Mouse (Mus musculus): Measurements from ENCODE around the gene Sp6. TPM values are rescaled to one million over a fixed set of nuclear protein-coding genes. Genes with fewer than 3 reads are reported as not detected.

Gene Sp6
- polyA plus RNA-seq, 1 experiment, result 0.95 TPM

DNA sequence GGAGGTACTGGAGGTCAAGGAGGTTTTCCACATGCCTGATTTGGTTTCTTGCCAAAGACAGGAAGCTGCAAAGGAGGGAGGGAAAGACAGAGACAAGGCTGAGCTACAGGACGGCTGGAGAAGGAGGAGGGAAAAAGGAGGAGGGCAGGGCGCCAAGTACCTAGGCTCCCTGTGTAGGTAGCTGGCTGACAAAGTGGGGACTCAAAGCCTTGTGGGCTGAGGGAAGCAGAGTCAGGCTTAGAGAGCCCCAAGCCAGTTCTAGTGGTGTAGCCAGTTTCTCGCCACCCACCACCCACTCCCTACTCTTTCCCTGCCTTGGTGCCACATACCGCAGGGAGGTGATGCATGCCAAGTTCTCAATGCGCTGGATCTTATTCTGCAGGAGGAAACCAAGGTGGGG lies 22.9 kb downstream of the Sp6 start:
- H3K4me3 ChIP-seq (ENCODE audit: insufficient read depth, low read depth, low read length), result no peak overlapping the region
- no peak for TF ChIP-seq CTCF (conservative IDR thresholded peaks at IDR 0.05; ENCODE audit: insufficient read depth, insufficient read length, low read depth, low read length)
- no peak for TF ChIP-seq POLR2A (IDR thresholded peaks at IDR 0.05; ENCODE audit: low read depth, low read length)
- H3K36me3 ChIP-seq (ENCODE audit: control insufficient read depth, insufficient read depth, low read length), result no peaks in the 10 kb centered on the region
- DNase-seq, result peak; percentile 83
- WGBS, result 64% methylated on average over 5 of the region's 5 CpGs
- H3K4me1 ChIP-seq (ENCODE audit: control insufficient read depth, insufficient read depth, low read length), result peaks cover 25% of the 10 kb centered on the region
- no peaks in the 10 kb centered on the region for H3K27me3 ChIP-seq (replicated peaks; ENCODE audit: control insufficient read depth, insufficient read depth, low read length)
- peak overlapping the region; percentile 28; the same call in 1 of the 2 replicates for H3K27ac ChIP-seq (ENCODE audit: insufficient read depth, low read depth, low read length)

DNA sequence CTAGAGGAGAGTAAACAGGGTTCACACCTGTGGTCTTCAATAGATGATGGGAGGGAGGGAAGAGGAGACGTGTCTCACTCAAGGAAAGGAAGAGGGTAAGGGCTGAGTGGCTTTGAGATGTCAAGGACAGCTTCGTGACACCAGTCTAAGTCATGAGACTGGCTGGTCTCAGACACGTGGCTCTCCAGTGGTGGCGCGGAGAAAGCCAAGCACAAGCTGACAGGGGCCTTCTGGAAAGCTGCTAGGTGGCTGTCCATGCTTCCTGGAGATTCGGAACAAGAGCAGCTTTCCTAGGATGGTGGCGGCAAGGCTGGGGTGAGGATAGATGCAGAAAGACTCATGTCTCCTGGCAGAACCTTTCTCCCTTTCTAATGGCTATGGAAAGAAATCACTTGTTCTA lies 25.7 kb downstream of the Sp6 start:
- Histone ChIP-seq H3K27ac (ENCODE audit: insufficient read depth, low read depth, low read length) (no peak overlapping the region), H3K27me3 (replicated peaks; ENCODE audit: control insufficient read depth, insufficient read depth, low read length) (no peaks in the 10 kb centered on the region), H3K4me1 (ENCODE audit: control insufficient read depth, insufficient read depth, low read length) (peaks cover 20% of the 10 kb centered on the region; the same call in 1 of the 2 replicates), H3K4me3 (ENCODE audit: insufficient read depth, low read depth, low read length) (no peak overlapping the region), H3K36me3 (ENCODE audit: control insufficient read depth, insufficient read depth, low read length) (no peaks in the 10 kb centered on the region)
- no peak for DNase-seq
- no peak for TF ChIP-seq POLR2A (IDR thresholded peaks at IDR 0.05; ENCODE audit: low read depth, low read length)
- no peak for TF ChIP-seq CTCF (conservative IDR thresholded peaks at IDR 0.05; ENCODE audit: insufficient read depth, insufficient read length, low read depth, low read length)
- WGBS, result 66% methylated on average over 7 of the region's 7 CpGs

DNA sequence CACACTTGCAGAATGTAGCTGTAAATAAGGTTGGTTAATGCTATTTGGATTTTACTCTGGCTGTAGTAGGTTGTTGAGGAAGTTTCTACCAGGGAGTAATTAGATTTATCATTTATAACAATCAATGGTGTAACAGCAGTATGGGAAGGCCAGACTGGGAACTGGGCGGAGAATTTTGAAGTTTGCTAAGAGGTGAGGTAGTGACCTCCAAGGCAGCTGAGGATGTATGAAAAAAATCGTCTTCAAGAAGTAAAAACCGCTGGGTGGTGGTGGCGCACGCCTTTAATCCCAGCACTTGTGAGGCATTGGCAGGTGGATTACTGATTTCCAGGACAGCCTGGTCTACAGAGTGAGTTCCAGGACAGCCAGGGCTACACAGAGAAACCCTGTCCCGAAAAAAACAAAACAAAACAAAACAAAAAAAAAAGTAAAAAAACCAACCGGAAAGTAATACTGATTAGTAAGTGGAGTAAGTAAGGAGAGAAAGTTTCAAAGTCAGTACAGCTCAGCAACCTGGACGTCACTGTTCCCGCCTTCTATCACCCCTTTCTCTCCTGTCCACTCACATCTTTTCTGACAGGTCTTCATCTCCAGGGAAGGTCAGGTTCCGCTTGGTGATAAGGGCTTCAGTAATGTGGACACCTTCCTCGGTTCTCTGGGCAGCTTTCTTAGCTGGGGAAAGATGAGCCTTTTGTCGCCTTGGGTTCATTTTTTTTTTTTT lies 27.3 kb downstream of the Sp6 start:
- no peak overlapping the region for H3K4me3 ChIP-seq (ENCODE audit: insufficient read depth, low read depth, low read length)
- WGBS, result 33% methylated on average over 12 of the region's 12 CpGs

DNA sequence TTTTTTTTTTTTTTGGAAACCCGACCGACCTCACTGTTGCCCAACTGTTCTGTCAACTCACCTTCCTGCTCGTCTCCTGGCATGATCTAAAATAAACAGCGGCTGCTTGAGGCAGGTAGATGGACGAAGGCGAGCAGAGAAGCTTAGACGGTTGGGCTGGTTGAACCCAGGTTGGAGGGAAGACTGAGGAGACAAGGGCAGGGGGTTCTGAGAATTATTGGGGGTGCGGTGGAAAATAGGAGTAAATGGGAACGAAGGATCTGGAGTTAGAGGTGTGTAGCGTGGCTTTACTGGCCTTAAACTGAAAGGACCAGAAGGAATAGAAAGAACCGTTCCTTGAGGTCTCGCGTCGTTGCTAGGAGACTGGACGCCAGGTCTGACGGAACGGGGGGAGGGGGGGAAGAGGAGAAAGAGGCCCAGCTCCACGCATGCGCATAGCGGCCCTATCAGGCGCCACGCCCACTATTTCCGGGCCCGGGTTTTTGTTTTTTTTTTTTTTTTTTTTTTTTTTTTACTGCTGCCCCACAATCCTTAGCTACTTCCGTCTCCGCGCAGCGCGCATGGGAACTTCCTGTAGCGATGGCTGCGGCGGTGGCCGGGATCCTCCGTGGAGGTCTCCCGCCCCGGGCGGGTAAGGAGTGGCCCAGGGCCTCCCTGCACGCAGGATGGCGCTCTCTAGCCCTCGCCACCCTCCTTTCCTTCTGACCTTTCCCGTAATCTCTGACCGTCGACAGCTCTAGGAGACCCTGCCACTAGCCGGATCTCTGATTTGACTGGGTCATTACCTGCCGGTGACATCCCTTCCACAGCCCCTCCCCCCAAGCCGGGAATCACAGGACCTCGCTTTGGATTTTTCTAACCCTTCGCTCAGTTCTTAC lies 28.1 kb downstream of the Sp6 start, which contains the start of the genes Lrrc46 and Mrpl10:
Gene Lrrc46, minus strand, starts transcription at position 386 of the 878 bp plus-strand sequence.
Gene Mrpl10, plus strand, starts transcription at position 539 of the 878 bp plus-strand sequence.
- Histone ChIP-seq H3K36me3 (ENCODE audit: control insufficient read depth, insufficient read depth, low read length) (no peaks in the 10 kb centered on the region), H3K4me3 (ENCODE audit: insufficient read depth, low read depth, low read length) (peak within 1 kb of the TSS; percentile 98), H3K4me1 (ENCODE audit: control insufficient read depth, insufficient read depth, low read length) (peaks cover 13% of the 10 kb centered on the region; the same call in 1 of the 2 replicates), H3K27ac (ENCODE audit: insufficient read depth, low read depth, low read length) (peak within 1 kb of the TSS; percentile 68), H3K27me3 (replicated peaks; ENCODE audit: control insufficient read depth, insufficient read depth, low read length) (no peaks in the 10 kb centered on the region)
- TF ChIP-seq CTCF (conservative IDR thresholded peaks at IDR 0.05; ENCODE audit: insufficient read depth, insufficient read length, low read depth, low read length) (no peak), POLR2A (IDR thresholded peaks at IDR 0.05; ENCODE audit: low read depth, low read length) (peak; percentile 28)
- DNase-seq, result peak; percentile 92
- WGBS, result under 1% methylated on average over 44 of the region's 48 CpGs

More for the DNA sequence above, 27.3 kb downstream of the Sp6 start:
- TF ChIP-seq CTCF (conservative IDR thresholded peaks at IDR 0.05; ENCODE audit: insufficient read depth, insufficient read length, low read depth, low read length) (no peak), POLR2A (IDR thresholded peaks at IDR 0.05; ENCODE audit: low read depth, low read length) (no peak)
- Histone ChIP-seq H3K27me3 (replicated peaks; ENCODE audit: control insufficient read depth, insufficient read depth, low read length) (no peaks in the 10 kb centered on the region), H3K36me3 (ENCODE audit: control insufficient read depth, insufficient read depth, low read length) (no peaks in the 10 kb centered on the region), H3K27ac (ENCODE audit: insufficient read depth, low read depth, low read length) (no peak overlapping the region), H3K4me1 (ENCODE audit: control insufficient read depth, insufficient read depth, low read length) (peaks cover 18% of the 10 kb centered on the region; the same call in 1 of the 2 replicates)
- DNase-seq, result no peak

DNA sequence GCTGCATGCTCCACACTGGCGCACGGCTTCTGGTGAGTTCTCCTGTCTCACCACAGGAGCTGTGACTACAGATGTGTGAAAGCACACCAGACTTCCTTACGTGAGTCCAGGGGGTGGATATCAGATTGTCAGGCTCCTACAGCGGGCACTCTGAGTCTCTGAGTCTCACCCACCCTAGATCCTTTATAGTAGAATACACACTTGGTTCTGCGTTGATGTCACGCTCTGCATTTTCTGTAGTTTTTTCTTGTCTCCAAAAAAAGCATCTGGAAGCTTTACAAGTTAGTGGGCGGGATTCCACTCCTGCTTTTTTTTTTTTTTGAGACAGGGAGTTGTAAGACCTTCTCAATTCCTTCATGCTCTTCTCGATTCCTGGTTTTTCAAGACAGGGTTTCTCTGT lies 31.7 kb downstream of the Sp6 start:
- no peaks in the 10 kb centered on the region for H3K27me3 ChIP-seq (replicated peaks; ENCODE audit: control insufficient read depth, insufficient read depth, low read length)

DNA sequence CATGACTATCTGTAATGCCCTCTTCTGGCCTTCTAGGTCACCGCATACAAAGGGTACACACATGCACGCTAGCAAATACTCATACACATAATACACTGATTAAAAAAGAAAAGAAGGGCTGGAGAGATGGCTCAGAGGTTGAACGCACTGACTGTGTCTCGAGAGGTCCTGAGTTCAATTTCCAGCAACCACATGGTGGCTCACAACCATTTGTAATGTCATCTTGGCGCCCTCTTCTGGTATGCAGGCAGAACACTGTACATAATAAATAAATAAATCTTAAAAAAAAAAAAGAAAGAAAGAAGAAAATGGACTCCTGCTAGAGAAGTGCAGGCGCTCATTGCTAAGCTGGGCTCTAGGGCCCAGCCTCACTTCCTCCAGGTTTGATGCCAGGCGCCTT lies 32.7 kb downstream of the Sp6 start:
- Histone ChIP-seq H3K4me1 (ENCODE audit: control insufficient read depth, insufficient read depth, low read length) (peaks cover 7% of the 10 kb centered on the region; the same call in 1 of the 2 replicates), H3K27me3 (replicated peaks; ENCODE audit: control insufficient read depth, insufficient read depth, low read length) (no peaks in the 10 kb centered on the region), H3K27ac (ENCODE audit: insufficient read depth, low read depth, low read length) (no peak overlapping the region), H3K4me3 (ENCODE audit: insufficient read depth, low read depth, low read length) (no peak overlapping the region), H3K36me3 (ENCODE audit: control insufficient read depth, insufficient read depth, low read length) (no peaks in the 10 kb centered on the region)
- no peak for DNase-seq
- WGBS, result 90% methylated on average over 7 of the region's 7 CpGs
- TF ChIP-seq CTCF (conservative IDR thresholded peaks at IDR 0.05; ENCODE audit: insufficient read depth, insufficient read length, low read depth, low read length) (no peak), POLR2A (IDR thresholded peaks at IDR 0.05; ENCODE audit: low read depth, low read length) (no peak)

More for the DNA sequence above, 31.7 kb downstream of the Sp6 start:
- no peak overlapping the region for H3K4me3 ChIP-seq (ENCODE audit: insufficient read depth, low read depth, low read length)
- WGBS, result 90% methylated on average over 8 of the region's 8 CpGs
- no peak for DNase-seq
- TF ChIP-seq POLR2A (IDR thresholded peaks at IDR 0.05; ENCODE audit: low read depth, low read length), result no peak
- no peak for TF ChIP-seq CTCF (conservative IDR thresholded peaks at IDR 0.05; ENCODE audit: insufficient read depth, insufficient read length, low read depth, low read length)
- no peak overlapping the region for H3K27ac ChIP-seq (ENCODE audit: insufficient read depth, low read depth, low read length)
- no peaks in the 10 kb centered on the region for H3K36me3 ChIP-seq (ENCODE audit: control insufficient read depth, insufficient read depth, low read length)
- H3K4me1 ChIP-seq (ENCODE audit: control insufficient read depth, insufficient read depth, low read length), result peaks cover 10% of the 10 kb centered on the region; the same call in 1 of the 2 replicates

Data from kidney, adult 2 months (tissue).